Mouse (Mus musculus): ENCODE results near the gene Ubald1. TPM values are rescaled to one million over a fixed set of nuclear protein-coding genes. Genes with fewer than 3 reads are reported as not detected.

Ubald1 gene
- polyA plus RNA-seq, 1 experiment from 2014 or later = 47.6 TPM

DNA sequence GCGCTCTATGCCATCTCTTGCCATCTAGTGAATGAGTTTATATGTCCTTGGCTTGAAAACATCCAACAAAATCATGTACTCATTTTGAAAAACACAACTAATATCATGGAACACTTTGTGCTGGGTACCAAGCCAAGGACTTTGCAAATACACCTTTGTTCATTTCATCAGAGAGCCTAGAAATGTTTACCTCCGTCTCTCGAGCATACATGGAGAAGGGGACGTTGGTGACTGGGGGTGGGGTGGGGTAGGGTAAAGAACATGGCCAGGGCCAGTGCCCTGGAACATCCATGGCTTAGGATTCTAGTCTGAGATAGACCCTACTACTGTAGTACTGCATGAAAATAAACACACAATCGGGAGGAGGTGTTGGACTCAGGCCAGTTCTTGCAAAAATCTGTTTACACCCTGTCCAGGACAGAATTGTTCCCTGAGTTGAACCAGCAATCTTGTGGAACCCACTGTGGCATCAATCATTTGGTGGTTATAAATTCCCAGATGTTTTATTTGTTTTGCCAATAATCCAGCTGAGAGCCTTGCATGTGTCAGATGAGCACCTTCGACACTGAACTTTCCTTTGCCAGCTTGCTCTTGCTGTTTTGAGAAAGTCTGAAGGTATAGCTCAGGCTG is 50.7 kb downstream of the Ubald1 start:
- no peak overlapping the region for H3K9ac ChIP-seq (replicated peaks)
- no peak overlapping the region for H3K4me2 ChIP-seq (replicated peaks)
- no peak overlapping the region for H3K4me3 ChIP-seq
- no peaks in the 10 kb centered on the region for H3K27me3 ChIP-seq
- ATAC-seq (replicated peaks) = no peak
- H3K9me3 ChIP-seq = no peaks in the 10 kb centered on the region
- H3K4me1 ChIP-seq = no peaks in the 10 kb centered on the region
- WGBS = 87% methylated on average over 6 of the region's 6 CpGs
- H3K27ac ChIP-seq (replicated peaks) = no peak overlapping the region
- no peaks in the 10 kb centered on the region for H3K36me3 ChIP-seq

DNA sequence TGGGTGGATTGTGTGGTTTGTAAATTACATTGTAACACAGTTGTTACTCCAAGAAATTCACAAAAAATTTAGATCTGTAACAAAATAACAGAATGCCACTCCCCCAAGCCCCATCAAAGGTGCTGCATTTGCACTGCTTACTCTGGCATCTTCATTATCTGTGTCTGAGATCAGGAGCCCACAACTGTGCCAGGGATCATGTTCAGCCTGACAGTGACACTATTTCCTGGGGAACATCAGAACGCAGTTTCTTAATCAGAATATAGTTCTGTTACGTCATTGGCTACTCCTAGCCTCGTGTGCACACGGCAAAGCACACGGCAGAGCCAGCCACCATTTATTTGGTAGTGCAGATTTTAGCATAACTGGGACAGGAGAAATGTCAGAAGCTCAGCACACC is 52.5 kb downstream of the Ubald1 start:
- Histone ChIP-seq H3K4me2 (replicated peaks) (no peak overlapping the region), H3K9me3 (no peaks in the 10 kb centered on the region), H3K36me3 (no peaks in the 10 kb centered on the region), H3K4me3 (no peak overlapping the region), H3K27ac (replicated peaks) (no peak overlapping the region), H3K4me1 (no peaks in the 10 kb centered on the region), H3K27me3 (no peaks in the 10 kb centered on the region), H3K9ac (replicated peaks) (no peak overlapping the region)
- WGBS = 91% methylated on average over 5 of the region's 5 CpGs
- ATAC-seq (replicated peaks) = no peak

Other genes starting within 250 kb of the Ubald1 start
- 3.0 and 3.6 TPM in 2 replicates for gene Vasn, start 240.4 kb downstream of the Ubald1 start, polyA plus RNA-seq (2015; fragmentation: Nextera tagmentation; extraction: Ambion mirVana)
- gene Dnaja3, start 240.3 kb downstream of the Ubald1 start, polyA plus RNA-seq (2015; fragmentation: Nextera tagmentation; extraction: Ambion mirVana) = 55.8 and 58.0 TPM in 2 replicates
- 25.0 TPM in 2 replicates for gene Coro7, start 200.5 kb downstream of the Ubald1 start, polyA plus RNA-seq (2015; fragmentation: Nextera tagmentation; extraction: Ambion mirVana)
- gene Nmral1, start 161.0 kb downstream of the Ubald1 start, polyA plus RNA-seq (2015; fragmentation: Nextera tagmentation; extraction: Ambion mirVana) = 103 and 115 TPM in 2 replicates
- gene Hmox2, start 154.0 kb downstream of the Ubald1 start, polyA plus RNA-seq (2015; fragmentation: Nextera tagmentation; extraction: Ambion mirVana) = 85.3 and 88.3 TPM in 2 replicates
- gene Cdip1, start 90.0 kb downstream of the Ubald1 start, polyA plus RNA-seq (2015; fragmentation: Nextera tagmentation; extraction: Ambion mirVana) = 101 and 104 TPM in 2 replicates
- gene 4930562C15Rik, start 44.9 kb downstream of the Ubald1 start, polyA plus RNA-seq (2015; fragmentation: Nextera tagmentation; extraction: Ambion mirVana) = 0.56 and 0.75 TPM in 2 replicates
- gene Mgrn1, start 5.9 kb upstream of the Ubald1 start, polyA plus RNA-seq (2015; fragmentation: Nextera tagmentation; extraction: Ambion mirVana) = 95.8 and 102 TPM in 2 replicates
- gene Nudt16l1, start 58.4 kb upstream of the Ubald1 start, polyA plus RNA-seq (2015; fragmentation: Nextera tagmentation; extraction: Ambion mirVana) = 138 and 139 TPM in 2 replicates
- 79.9 and 80.7 TPM in 2 replicates for gene Anks3, start 83.9 kb upstream of the Ubald1 start, polyA plus RNA-seq (2015; fragmentation: Nextera tagmentation; extraction: Ambion mirVana)
- not detected in 2 replicates for gene Sept12, start 117.5 kb upstream of the Ubald1 start, polyA plus RNA-seq (2015; fragmentation: Nextera tagmentation; extraction: Ambion mirVana)
- gene Smim22, start 127.0 kb upstream of the Ubald1 start, polyA plus RNA-seq (2015; fragmentation: Nextera tagmentation; extraction: Ambion mirVana) = 1.0 and 1.1 TPM in 2 replicates
- 91.4 and 99.8 TPM in 2 replicates for gene Rogdi, start 133.2 kb upstream of the Ubald1 start, polyA plus RNA-seq (2015; fragmentation: Nextera tagmentation; extraction: Ambion mirVana)
- 192 and 196 TPM in 2 replicates for gene Glyr1, start 169.5 kb upstream of the Ubald1 start, polyA plus RNA-seq (2015; fragmentation: Nextera tagmentation; extraction: Ambion mirVana)
- gene Ubn1, start 169.7 kb upstream of the Ubald1 start, polyA plus RNA-seq (2015; fragmentation: Nextera tagmentation; extraction: Ambion mirVana) = 17.8 and 18.3 TPM in 2 replicates